Mouse (Mus musculus): Measurements from ENCODE around the gene St6galnac4. TPM values are rescaled to one million over a fixed set of nuclear protein-coding genes. Genes with fewer than 3 reads are reported as not detected.

The St6galnac4 gene
- polyA plus RNA-seq, 2 experiments from 2014 or later = 25.2 to 38.6 TPM

DNA sequence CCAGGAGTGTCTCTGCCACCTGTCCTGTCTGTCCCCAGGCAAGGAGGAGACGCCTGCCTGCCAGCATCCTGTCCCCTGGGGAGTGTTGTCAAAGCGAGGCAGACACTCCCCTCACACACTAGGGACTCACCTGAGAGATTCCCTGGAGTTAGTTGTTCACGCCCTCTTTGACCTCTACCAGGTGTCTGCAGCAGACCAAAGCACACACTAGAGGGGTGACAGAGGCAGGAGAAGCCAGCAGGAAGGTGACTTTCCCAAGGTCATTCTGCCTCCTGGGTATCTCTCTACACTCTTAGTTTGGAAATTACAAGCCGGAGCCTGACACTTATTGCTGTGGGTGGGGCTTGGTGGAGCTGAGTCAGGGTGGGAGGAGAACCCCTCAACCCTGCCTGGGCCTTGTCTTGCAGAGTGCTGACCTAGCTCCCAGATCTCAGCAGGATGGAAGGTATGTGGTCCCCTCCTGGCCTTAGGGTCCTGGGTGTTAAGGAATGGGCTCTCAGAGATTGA, 41.2 kb downstream of the St6galnac4 start:
- no peak for ATAC-seq

DNA sequence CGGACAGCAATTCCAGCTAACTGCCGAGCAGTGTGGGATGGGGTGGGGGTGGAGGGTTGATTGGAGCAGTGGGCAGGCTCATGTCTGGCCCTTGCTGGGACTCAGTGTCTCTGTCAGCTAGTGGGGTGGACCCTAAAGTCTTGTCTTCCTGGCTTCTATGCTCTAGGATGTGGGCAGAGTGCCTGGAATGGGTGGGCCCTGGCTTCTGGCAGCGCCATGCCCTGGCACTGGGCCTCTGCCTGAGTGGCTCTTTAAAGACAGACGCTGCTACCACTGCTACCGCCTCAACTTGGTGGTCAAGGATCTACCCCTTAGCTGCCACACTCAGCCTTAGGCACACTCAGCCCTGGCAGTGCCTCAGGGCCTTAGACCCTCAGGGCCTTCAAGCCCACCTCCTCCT, 41.8 kb downstream of the St6galnac4 start:
- ATAC-seq = no peak

DNA sequence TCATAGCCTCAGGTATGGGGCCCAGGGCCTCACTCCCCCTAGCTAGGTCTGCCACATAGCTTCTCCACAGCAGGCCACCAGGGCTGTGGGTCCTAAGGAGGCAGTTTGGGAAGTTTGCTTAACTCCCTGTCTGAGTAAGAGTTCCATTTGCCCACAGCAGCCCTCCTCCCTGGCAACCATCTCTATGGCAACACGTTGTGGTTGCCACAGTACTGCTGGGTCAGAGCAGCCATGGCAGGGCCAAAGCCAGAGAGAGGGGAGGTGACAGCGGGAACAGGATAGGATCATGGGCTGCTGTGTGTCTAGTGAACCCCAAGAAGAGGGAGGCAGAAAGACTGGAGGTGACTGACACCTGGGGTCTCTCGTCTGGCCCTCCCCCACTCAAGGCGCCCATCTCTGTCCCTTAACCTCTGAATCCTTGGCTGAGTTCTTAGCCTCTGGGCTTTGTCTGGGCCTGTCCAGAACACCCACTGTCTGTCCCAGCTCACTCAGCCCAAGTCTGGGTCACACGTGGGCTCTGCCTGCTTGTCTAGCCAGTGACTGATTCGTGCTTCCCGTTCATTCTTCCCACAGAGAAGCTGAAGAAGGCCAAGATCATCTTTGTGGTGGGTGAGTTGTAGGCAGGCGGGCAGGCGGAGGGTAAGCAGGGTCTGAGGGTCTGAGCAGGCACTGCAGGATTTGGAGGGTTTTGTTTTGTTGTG, 42.5 kb downstream of the St6galnac4 start:
- ATAC-seq = no peak

GRCm38 (mm10) chr2:32630036-32630435, 43.1 kb downstream of the St6galnac4 start:
- ATAC-seq = no peak

DNA sequence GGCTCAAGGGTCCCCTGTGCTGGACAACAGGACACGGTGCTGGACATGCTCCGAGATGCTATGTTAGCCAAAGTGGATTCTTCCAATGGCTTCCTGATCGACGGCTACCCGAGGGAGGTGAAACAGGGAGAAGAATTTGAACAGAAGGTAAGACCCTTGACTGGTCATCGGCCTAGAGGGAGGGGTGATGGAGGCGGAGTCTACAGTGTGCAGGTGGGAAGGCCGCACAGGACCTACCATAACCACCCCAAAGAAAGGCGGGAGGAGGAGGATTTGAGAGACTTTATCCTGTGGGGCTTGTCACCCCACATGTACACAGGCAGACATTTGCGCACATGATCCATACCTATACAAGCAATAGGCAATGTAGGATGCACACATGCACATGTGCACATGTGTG, 44.2 kb downstream of the St6galnac4 start:
- ATAC-seq = no peak

GRCm38 (mm10) chr2:32631737-32632394, 45.0 kb downstream of the St6galnac4 start:
- ATAC-seq = peak; percentile 71

- no peak for ATAC-seq
Observed at GRCm38 (mm10) chr2:32633660-32634059, 46.8 kb downstream of the St6galnac4 start.

DNA sequence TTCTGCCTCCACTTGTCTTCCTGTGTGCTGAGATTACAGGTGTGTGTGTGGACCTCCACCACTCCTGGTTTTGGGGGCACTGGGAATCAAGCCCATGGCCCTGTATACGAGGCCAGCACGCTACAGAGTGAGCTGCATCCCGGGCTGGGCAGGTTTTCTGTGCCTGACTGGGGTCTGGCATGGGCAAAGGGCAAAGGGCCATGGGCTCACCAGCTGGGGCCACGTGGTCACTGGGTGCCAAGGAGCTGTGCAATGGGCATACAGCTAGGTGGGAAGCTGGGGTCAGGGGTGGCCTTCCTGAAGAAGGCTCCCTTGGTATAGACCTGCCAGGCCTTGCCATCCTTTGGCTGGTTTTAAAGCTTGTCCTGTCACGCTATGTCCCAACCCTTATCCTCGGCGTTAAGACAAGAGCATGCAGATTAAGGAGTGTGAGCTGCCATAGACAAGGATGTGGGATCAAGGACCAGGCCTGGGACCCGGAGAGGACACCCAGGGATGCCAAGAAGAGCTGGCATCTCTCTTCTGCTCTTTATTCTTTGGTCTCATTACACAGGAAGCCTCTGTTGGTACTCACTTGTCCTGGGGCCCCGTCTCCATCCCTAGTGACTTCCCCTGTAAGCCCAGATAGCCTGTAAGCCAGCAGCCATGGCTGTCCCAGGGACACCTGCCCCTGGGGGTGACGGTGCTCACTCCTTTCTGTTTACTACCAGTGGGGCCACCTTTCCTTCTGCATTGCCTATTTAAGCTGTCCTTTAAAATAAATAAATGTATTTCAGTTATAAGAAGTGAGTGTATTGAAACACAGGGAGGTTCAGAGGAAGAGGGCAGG, 47.6 kb downstream of the St6galnac4 start:
- ATAC-seq = no peak

GRCm38 (mm10) chr2:32636617-32637016, 49.7 kb downstream of the St6galnac4 start:
- no peak for ATAC-seq

DNA sequence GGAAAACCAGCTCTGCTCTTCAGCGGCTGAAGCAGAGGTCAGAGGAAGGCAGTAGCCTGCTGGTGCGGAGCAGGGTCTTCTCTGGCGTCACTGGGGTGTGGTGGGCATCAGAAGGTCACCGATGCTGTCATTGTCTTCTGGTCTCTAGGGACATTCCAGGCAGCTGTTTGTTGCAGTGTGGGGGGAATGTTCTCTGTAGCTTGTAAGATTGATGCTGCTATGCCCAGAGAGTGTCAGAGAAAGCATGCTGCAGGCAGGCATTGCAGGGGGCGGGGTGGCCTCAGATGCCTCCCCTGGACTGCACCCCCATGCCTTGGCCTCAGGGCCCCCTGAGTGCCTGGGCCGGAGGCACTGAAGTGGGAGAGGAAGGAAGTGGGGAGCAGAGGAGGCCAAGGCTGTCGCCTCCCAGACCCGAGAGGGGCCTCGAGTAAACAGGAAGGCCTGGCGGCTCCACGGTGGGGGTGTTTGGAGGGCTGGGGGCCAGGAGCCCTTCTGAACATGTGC, 50.9 kb downstream of the St6galnac4 start:
- ATAC-seq = no peak

DNA sequence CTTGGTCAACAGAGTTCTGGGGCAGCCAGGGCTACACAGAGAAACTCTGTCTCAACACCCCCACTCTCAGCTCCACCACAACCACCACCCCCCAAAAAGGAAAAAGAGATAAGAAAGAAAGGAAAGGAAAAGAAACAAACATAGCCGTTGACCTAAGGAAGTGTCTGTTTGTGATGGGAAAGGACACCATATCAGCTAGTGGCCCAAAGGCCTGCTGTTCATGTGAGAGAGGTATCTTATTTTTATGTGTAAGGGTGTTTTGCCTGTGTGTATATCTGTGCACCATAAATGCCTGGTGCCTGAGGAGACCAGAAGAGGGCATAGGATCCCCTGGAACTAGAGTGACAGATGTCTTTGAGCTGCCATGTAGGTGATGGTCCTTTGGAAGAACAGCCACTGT, 52.7 kb downstream of the St6galnac4 start:
- no peak for ATAC-seq

- no peak for ATAC-seq
Observed at GRCm38 (mm10) chr2:32640550-32641051, 53.7 kb downstream of the St6galnac4 start.

DNA sequence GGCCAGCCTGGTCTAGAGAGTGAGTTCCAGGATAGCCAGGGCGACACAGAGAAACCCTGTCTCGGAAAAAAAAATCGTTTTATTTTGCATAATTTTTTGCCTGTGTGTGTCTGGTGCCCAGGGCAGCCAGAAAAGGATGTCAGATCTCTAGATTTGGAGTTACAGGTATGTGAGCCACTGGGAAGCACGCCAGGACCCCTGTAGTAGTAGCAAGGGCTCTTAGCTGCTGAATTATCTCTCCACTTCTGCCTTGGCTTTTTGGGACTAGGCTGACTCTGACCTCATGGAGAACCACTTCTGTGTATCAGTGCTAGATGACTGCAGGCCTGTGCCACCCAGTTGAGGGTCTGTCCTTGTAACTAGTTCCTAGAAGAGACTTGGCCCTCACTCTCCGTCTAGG, 54.9 kb downstream of the St6galnac4 start:
- ATAC-seq = no peak

DNA sequence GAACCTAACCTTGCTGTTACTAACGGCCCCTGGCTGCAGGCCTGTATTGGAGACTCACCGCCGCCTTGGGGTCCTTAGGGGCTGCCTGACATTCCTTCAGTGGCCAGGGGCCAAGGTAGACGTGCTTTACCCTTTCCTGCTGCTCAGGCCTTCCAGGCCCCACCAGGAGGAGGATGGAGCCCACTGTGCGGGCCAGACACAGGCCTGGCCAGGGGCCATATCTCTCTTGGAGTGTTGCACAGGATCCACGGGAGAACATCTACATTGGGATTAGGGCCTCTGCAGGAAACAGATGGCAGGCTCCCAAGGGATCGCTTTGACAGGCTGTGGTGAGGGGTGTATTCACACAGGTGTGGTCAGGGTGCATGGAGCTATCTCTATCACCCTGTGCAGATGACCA, 55.9 kb downstream of the St6galnac4 start:
- no peak for ATAC-seq

- ATAC-seq = no peak
Observed at GRCm38 (mm10) chr2:32644083-32644482, 57.2 kb downstream of the St6galnac4 start.

DNA sequence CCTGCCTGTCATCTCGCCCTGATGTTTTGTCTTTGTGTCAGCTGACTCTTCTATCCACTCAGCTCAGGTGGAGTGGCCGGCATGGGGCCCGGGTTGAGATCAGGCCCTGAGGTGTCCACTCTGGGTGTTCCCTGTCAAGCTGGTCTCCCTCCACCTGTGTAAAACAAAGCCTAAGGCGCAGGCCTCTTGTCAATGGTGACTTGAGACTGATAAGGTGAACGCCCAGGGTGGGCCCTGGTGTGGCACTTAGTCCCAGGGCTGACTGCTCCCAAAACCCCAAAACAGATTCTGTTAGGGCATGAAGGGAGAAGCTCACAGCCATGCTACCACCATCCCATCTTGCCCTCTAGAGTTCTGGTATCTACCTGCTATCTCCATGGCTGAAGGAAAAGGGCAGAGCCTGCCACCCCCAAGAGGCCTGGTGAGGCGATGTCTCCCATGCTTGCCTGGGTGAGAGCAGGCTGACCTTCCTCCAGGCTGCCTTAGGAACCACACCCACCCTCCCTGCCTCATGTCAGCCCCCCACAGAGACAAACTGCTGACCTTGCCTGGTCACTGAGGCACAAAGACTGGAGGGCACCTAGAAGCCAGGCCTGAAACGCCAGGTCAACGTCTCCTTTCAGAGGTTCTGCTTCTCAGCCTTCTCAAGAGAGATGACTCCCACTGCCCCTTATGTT, 58.0 kb downstream of the St6galnac4 start:
- no peak for ATAC-seq

- no peak for ATAC-seq
Observed at GRCm38 (mm10) chr2:32645647-32646046, 58.8 kb downstream of the St6galnac4 start.

- ATAC-seq = no peak
Observed at GRCm38 (mm10) chr2:32646379-32647056, 59.6 kb downstream of the St6galnac4 start, which contains the start of gene Eng. Gene Eng, plus strand, starts transcription at chr2:32646595.

DNA sequence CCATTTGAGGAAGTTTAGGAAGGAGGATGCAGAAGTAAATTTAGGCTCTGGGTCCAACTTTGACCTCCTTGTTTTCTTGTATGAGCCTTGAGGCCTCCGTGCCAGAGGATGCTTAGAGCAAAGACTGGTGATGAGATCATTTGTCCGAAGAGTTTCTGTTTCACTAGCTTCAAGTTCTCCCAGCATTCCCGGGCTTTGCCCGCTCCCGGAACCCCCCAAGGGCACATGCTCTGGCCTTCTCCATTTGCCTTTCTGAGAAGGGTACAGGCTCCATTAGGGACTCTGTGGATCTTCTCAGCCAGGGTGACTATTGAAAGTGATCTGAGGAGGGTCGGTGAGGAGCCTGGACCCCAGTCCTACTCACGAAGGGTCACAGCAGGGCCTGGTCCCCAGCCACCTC, 60.5 kb downstream of the St6galnac4 start:
- ATAC-seq = no peak

All from CD4-positive, CD25-positive, alpha-beta regulatory T cell, adult 4 months (primary cell).